Mouse (Mus musculus) left cerebral cortex, adult 8-10 months (tissue): ENCODE measurements around the gene Met. TPM values are rescaled to one million over a fixed set of nuclear protein-coding genes. Genes with fewer than 3 reads are reported as not detected.

ENCODE experiments used
- DNase-seq, 2 experiments: peaks; one replicate each; pipeline ENCODE4 v3.0.0; 2022; ENCODE audit warnings: low spot score in 2 of 2
- total RNA-seq, 4 experiments: library from RNA; stranded (reverse); gene quantifications; 2 replicates each; pipeline ENCODE4 v1.2.4; 2022

The Met gene
- total RNA-seq, 4 experiments from 2014 or later = 4.4 to 6.4 (median 4.7) TPM

DNA sequence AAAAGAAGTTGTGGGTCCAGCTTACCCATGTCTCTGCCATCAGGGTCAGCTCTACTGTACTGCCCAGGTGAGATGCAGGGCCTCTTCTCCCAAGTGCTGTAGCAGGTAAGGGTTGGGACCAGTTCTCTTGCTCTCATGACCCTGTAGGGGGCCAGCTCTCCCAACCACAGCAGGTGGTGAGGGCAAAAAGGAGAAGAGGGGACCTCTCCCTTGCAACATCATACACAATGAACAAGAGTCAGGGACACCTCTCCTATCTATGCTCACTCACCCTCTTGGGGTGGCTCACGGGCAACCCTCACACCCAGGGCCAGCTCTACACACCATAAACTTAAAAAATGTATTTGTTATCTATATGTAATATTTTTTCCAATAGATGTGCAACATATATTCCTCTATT, 143.3 kb downstream of the Met start:
- DNase-seq = no peak

- no peak for DNase-seq
Measured at GRCm38 (mm10) chr6:17611352-17612010, 147.9 kb downstream of the Met start.

DNA sequence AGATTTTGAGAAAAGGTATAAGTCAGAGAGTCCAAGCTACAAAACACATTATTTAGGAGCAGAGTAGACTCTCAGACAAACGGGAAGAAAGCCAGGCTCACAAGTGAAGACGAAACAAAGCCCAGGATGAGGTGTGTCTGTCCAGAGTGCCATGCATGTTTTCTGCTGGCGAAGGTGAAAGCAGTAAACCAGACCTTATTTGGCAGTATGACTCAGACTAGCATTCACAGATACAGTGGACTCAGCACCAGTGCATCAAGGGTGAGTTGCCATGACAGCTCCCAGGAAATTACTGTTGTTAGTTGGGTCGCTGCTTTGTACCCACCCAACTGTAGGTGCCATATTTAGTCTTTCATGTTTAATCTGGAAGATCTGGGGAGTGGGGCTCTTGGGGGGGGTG, 149.1 kb downstream of the Met start:
- DNase-seq = no peak

GRCm38 (mm10) chr6:17620823-17621222, 157.2 kb downstream of the Met start:
- no peak for DNase-seq

GRCm38 (mm10) chr6:17621436-17621835, 157.8 kb downstream of the Met start:
- DNase-seq = no peak

Other genes with a start within 250 kb of the Met start
- 10 to 100 TPM; 31.2 to 35.7 (median 33.2) TPM for gene Cav2, start 182.6 kb upstream of the Met start, total RNA-seq
- 10 to 100 TPM; 16.8 to 17.9 (median 16.9) TPM for gene Cav1, start 157.5 kb upstream of the Met start, total RNA-seq
- gene Capza2, start 172.4 kb downstream of the Met start, total RNA-seq = 100 to 1,000 TPM; 215 to 233 (median 225) TPM
- 10 to 100 TPM; 27.5 to 41.4 (median 34.8) TPM for gene St7, start 229.1 kb downstream of the Met start, total RNA-seq